Mouse (Mus musculus): ENCODE results near the gene Chd6.
"Not testable (repeated sequence)": the region's sequence is repeated elsewhere in the genome, so short reads cannot be mapped to it uniquely, and the experiment has no call there.

The Chd6 gene

GRCm38 (mm10) chr2:160981791-160982190 lies 127.1 kb downstream of the Chd6 start:
- DNase-seq = no peak

- DNase-seq = no peak
Measured at GRCm38 (mm10) chr2:160978651-160979050, 130.2 kb downstream of the Chd6 start.

- no peak for DNase-seq
Measured at GRCm38 (mm10) chr2:160977248-160977647, 131.6 kb downstream of the Chd6 start.

- no peak for DNase-seq
Measured at GRCm38 (mm10) chr2:160973648-160974215, 135.1 kb downstream of the Chd6 start.

- DNase-seq = no peak
Measured at GRCm38 (mm10) chr2:160972103-160972792, 136.6 kb downstream of the Chd6 start.

- no peak for DNase-seq
Measured at GRCm38 (mm10) chr2:160962149-160962548, 146.7 kb downstream of the Chd6 start.

- no peak for DNase-seq
Measured at GRCm38 (mm10) chr2:160960956-160961646, 147.8 kb downstream of the Chd6 start.

GRCm38 (mm10) chr2:160959901-160960300 lies 149.0 kb downstream of the Chd6 start:
- DNase-seq = no peak

- DNase-seq = no peak
Measured at GRCm38 (mm10) chr2:160958737-160959136, 150.1 kb downstream of the Chd6 start.

- not testable (repeated sequence) for DNase-seq
Measured at GRCm38 (mm10) chr2:160957801-160958200, 151.1 kb downstream of the Chd6 start.

GRCm38 (mm10) chr2:160957307-160957706 lies 151.6 kb downstream of the Chd6 start:
- DNase-seq = not testable (repeated sequence)

- no peak for DNase-seq
Measured at GRCm38 (mm10) chr2:160955331-160955730, 153.5 kb downstream of the Chd6 start.

- no peak for DNase-seq
Measured at GRCm38 (mm10) chr2:160954541-160954940, 154.3 kb downstream of the Chd6 start.

- DNase-seq = no peak
Measured at GRCm38 (mm10) chr2:160953131-160953873, 155.6 kb downstream of the Chd6 start.

GRCm38 (mm10) chr2:160951595-160951994 lies 157.3 kb downstream of the Chd6 start:
- no peak for DNase-seq

- no peak for DNase-seq
Measured at GRCm38 (mm10) chr2:160942443-160942842, 166.4 kb downstream of the Chd6 start.

- DNase-seq = no peak
Measured at GRCm38 (mm10) chr2:160940930-160941709, 167.8 kb downstream of the Chd6 start.

- no peak for DNase-seq
Measured at GRCm38 (mm10) chr2:160934451-160934850, 174.4 kb downstream of the Chd6 start.

GRCm38 (mm10) chr2:160933890-160934289 lies 175.0 kb downstream of the Chd6 start:
- no peak for DNase-seq

GRCm38 (mm10) chr2:160932981-160933380 lies 175.9 kb downstream of the Chd6 start:
- DNase-seq = no peak

GRCm38 (mm10) chr2:160932325-160932724 lies 176.6 kb downstream of the Chd6 start:
- no peak for DNase-seq

GRCm38 (mm10) chr2:160931378-160931777 lies 177.5 kb downstream of the Chd6 start:
- DNase-seq = no peak

GRCm38 (mm10) chr2:160925203-160925602 lies 183.7 kb downstream of the Chd6 start:
- DNase-seq = no peak

Data from liver (tissue).